Mouse (Mus musculus): ENCODE measurements around the gene Mark1.

DNA sequence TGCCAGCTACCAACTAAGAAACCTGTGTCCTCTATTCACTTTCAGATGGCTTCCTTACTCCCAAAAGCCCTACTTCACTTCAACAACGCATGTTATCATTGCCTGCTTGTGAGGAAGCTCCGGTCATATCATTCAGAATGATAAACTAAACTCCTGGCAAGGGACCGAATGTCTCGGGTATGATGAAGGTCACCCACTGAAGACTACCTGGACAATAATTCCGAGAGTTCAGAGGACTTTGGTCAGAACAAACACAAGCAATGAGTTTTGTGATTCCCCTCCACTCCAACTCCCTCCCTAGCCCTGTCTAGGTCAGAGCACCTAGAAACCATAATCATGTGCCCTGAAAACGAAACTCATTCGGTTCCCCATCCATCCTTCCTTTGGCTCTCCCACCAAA lies 117.5 kb downstream of the Mark1 start:
- TF ChIP-seq POLR2A (IDR thresholded peaks at IDR 0.05; ENCODE audit: insufficient read length, low read depth), result no peak
- no peak for TF ChIP-seq E2F4 (IDR thresholded peaks at IDR 0.05; ENCODE audit: insufficient read depth)
- no peak for TF ChIP-seq MYOD1 (IDR thresholded peaks at IDR 0.05; ENCODE audit: control insufficient read depth in 1 of 3, insufficient read length in 2 of 3, low read depth in 2 of 3)
- TF ChIP-seq USF1 (IDR thresholded peaks at IDR 0.05; ENCODE audit: low read depth), result no peak
- TF ChIP-seq MAX (IDR thresholded peaks at IDR 0.05; ENCODE audit: low read depth), result no peak
- TF ChIP-seq POLR2AphosphoS2 (IDR thresholded peaks at IDR 0.05; ENCODE audit: insufficient read length, low read depth), result no peak
- no peak for TF ChIP-seq TCF12 (IDR thresholded peaks at IDR 0.05; ENCODE audit: insufficient read depth, poor library complexity, severe bottlenecking)
- TF ChIP-seq CEBPB (IDR thresholded peaks at IDR 0.05; ENCODE audit: insufficient read depth, poor library complexity, severe bottlenecking), result no peak
- no peak for TF ChIP-seq MYOG (IDR thresholded peaks at IDR 0.05; ENCODE audit: control insufficient read depth in 1 of 3, insufficient read depth in 1 of 3, insufficient read length in 2 of 3, low read depth in 2 of 3)
- TF ChIP-seq SRF (IDR thresholded peaks at IDR 0.05; ENCODE audit: control insufficient read depth, insufficient read length, low read depth), result no peak

All from myocyte (in vitro differentiated cells).